Mouse (Mus musculus) lung, embryonic 16.5 days (tissue): ENCODE data around the gene 1700066M21Rik. TPM values are rescaled to one million over a fixed set of nuclear protein-coding genes. Genes with fewer than 3 reads are reported as not detected.

Experiments
- ATAC-seq: fragments of 200-750 bp; cut with Nextera tagmentation; 2 replicates; pipeline ENCODE4 v1.8.0; 2017; ENCODE audit warnings: low read depth, mild to moderate bottlenecking, moderate library complexity
- H3K27ac ChIP-seq: fragments of 300-500 bp; sonication (generic); 2 replicates; pipeline ENCODE4 v1.5.1; 2014; ENCODE audit warnings: mild to moderate bottlenecking, control low read depth, low read length
- H3K27me3 ChIP-seq: fragments of 300-500 bp; sonication (generic); 2 replicates; pipeline ENCODE4 v1.6.1; 2014; ENCODE audit warnings: low read depth, low read length, mixed read lengths; ENCODE audit not compliant: control insufficient read depth, insufficient read depth
- H3K36me3 ChIP-seq: fragments of 300-500 bp; sonication (generic); 2 replicates; pipeline ENCODE4 v1.6.1; 2014; ENCODE audit warnings: low read length; ENCODE audit not compliant: control insufficient read depth, insufficient read depth
- H3K4me1 ChIP-seq: fragments of 300-500 bp; sonication (generic); replicated peaks from 2 replicates; pipeline ENCODE4 v1.6.1; 2014; ENCODE audit warnings: low read length, mixed read lengths; ENCODE audit not compliant: control insufficient read depth, insufficient read depth
- H3K4me2 ChIP-seq: fragments of 300-500 bp; sonication (generic); 2 replicates; pipeline ENCODE4 v1.6.1; 2014; ENCODE audit warnings: low read depth, low read length, control low read depth
- H3K4me3 ChIP-seq: fragments of 300-500 bp; sonication (generic); 2 replicates; pipeline ENCODE4 v1.5.1; 2014; ENCODE audit warnings: mild to moderate bottlenecking, low read length, control low read depth
- H3K9ac ChIP-seq: fragments of 300-500 bp; sonication (generic); 2 replicates; pipeline ENCODE4 v1.6.1; 2014; ENCODE audit warnings: low read length, control low read depth
- H3K9me3 ChIP-seq: fragments of 300-500 bp; sonication (generic); 2 replicates; pipeline ENCODE4 v1.6.1; 2016; ENCODE audit warnings: low read length; ENCODE audit not compliant: control insufficient read depth
- WGBS: fragments of 180-500 bp; shearing (Covaris S2); extraction: QIAGEN DNeasy Blood & Tissue Kit; methylation state at CpG from one replicate; pipeline ENCODE4 v1.1.7; 2014; 5-methylcytosine and 5-hydroxymethylcytosine counted together
- polyA plus RNA-seq: library from polyadenylated mRNA; unstranded; fragments of >200 nt; fragmentation: Nextera tagmentation; extraction: Ambion mirVana; gene quantifications from 2 replicates; pipeline ENCODE4 v1.2.1, GENCODE M21; 2015

1700066M21Rik gene
- polyA plus RNA-seq, 1 experiment from 2014 or later: 14.1 TPM

DNA sequence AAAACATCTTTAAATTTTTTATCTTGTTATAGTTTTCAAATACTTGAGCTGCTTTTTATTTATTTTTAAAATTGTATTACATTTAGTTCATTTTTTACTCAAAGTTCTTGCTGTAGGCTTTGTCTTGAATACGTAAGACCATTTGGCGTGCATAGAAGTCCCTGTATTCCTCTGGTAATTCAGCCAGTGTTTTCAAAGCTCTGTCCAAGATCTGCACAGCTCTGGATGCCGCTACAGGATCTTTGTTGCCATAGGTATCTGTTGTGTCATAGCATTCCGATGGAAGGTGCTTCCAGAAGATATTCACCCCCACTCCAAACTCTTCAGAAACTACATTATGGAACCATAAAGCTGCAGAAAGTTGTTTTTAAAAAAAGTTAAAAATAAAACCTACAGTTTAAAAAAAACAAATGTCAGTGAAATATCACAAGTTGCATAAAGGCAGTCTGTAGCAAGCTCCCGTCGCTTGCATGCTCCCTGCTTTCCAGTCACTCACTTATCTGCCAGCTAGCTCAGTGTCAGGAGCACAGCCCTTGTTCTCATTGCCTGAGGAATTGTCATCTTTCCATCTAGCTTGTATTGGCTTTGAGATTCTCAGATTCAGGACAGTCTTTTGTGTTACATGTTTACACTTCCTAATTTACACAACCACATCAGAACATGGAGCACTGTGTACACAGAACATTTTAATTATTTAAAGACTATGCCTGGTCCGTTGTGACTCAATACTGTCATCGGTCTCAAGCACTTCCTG is 11.2 kb downstream of the 1700066M21Rik start:
- no peak overlapping the region for H3K9ac ChIP-seq
- H3K27ac ChIP-seq: no peak overlapping the region
- no peak overlapping the region for H3K4me3 ChIP-seq
- WGBS: 85% methylated on average over 8 of the region's 8 CpGs
- H3K4me1 ChIP-seq: no peaks in the 10 kb centered on the region
- no peak for ATAC-seq
- H3K4me2 ChIP-seq: no peak overlapping the region
- H3K9me3 ChIP-seq: no peaks in the 10 kb centered on the region
- H3K27me3 ChIP-seq: no peaks in the 10 kb centered on the region
- H3K36me3 ChIP-seq: peaks cover 14% of the 10 kb centered on the region; the same call in 1 of the 2 replicates

DNA sequence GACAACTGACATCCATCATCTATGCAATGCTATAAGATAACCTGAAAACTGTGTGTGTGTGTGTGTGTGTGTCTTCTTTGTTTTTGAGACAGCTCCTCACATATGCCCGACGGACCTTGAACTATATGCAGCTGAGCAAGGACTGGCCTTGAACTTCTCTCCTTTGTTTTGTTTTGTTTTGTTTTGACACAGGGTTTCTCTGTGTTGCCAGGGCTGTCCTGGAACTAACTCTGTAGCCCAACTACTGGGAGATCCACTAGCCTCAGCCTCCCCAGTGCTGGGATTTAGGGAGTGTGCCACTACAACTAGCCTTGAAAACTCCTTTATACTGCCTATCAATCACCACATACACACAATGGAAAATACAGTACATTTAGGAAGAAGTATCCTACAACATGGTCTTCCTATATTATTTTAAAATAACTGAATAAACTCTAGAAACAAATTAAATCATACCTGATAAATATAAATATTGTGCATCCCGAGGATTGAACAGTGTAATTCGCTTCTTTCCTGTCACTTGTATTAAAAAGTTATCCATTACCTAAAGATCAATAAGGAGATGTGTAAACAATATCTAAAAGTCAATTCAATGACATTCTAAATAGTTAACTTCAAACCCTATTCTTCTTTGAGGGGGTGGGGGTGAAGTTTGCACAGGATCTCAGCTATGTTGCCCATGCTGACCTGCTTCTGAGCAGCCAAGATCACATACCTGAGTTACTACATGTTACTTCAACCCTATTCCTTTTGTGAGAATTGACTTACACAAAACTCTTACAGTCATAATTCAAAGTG is 13.8 kb downstream of the 1700066M21Rik start:
- WGBS: 82% methylated on average over 4 of the region's 4 CpGs
- no peak overlapping the region for H3K9ac ChIP-seq
- no peak overlapping the region for H3K4me3 ChIP-seq
- no peak overlapping the region for H3K27ac ChIP-seq
- H3K9me3 ChIP-seq: no peaks in the 10 kb centered on the region
- no peak for ATAC-seq
- no peaks in the 10 kb centered on the region for H3K27me3 ChIP-seq
- H3K36me3 ChIP-seq: peaks cover 16% of the 10 kb centered on the region
- H3K4me2 ChIP-seq: no peak overlapping the region
- no peaks in the 10 kb centered on the region for H3K4me1 ChIP-seq

DNA sequence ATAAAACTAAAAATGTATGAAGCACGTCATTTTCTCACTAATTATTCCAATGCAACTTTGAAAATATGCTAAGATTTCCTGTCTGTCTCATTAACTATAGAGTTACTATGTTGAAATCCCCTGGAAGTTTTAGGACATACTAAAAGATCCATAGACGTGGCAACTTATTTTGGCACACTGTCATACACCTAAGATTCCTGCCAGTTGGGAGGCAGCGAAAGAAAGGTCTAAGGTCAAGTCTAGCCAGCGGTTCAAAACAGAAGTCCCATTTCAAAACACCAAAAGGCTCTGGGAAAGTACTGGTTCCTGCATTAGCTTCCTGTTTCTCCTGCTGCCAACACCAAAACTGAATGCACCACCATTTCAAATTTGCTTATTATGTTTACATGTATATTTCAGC is 15.0 kb downstream of the 1700066M21Rik start:
- no peaks in the 10 kb centered on the region for H3K27me3 ChIP-seq
- no peak overlapping the region for H3K9ac ChIP-seq
- H3K36me3 ChIP-seq: peaks cover 21% of the 10 kb centered on the region
- no peak overlapping the region for H3K27ac ChIP-seq
- ATAC-seq: no peak
- H3K9me3 ChIP-seq: no peaks in the 10 kb centered on the region
- no peak overlapping the region for H3K4me2 ChIP-seq
- no peaks in the 10 kb centered on the region for H3K4me1 ChIP-seq
- H3K4me3 ChIP-seq: no peak overlapping the region
- WGBS: 73% methylated on average over 4 of the region's 4 CpGs

DNA sequence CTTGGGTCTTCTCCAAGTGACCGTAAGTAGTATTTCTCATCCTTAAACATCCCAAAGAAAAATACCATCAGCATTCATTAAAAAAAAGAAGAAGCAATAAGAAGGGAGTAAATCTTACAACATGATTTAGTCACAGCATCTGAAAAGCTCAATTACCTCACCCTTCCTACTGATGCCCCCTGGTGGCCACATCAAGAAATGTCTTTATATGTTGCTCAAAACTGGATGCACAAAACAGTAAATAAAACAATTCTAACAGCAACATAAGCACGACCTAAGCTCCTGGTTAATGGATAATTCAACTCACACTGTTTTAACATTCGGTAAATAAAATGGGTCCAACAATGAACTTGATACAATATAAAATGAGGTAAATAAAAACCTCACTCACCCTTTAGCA is 16.6 kb downstream of the 1700066M21Rik start:
- Histone ChIP-seq H3K27me3 (no peaks in the 10 kb centered on the region), H3K4me1 (no peaks in the 10 kb centered on the region), H3K27ac (no peak overlapping the region), H3K4me3 (no peak overlapping the region), H3K36me3 (peaks cover 15% of the 10 kb centered on the region), H3K9me3 (no peaks in the 10 kb centered on the region), H3K4me2 (no peak overlapping the region), H3K9ac (no peak overlapping the region)
- ATAC-seq: no peak
- WGBS: 65% methylated on average over 3 of the region's 3 CpGs

DNA sequence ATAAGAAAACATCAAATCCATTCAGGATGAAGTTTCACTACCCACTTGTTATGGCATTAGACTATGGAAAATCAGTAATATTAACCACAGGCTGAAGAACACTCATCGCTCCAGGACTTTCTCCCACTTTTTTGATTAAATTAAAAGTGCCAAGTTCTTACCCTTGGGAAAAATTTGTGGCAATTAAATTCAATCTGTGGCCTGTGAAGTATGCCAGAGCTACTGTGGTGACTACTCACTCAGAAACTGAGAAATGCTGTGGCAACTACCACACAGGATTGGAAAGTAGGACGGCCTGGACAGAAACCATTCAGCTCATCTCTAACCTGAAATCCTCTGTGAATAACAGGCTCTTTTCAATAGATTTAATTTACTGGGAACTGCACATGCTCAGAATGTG is 22.9 kb downstream of the 1700066M21Rik start:
- no peak overlapping the region for H3K4me2 ChIP-seq
- no peaks in the 10 kb centered on the region for H3K9me3 ChIP-seq
- H3K4me1 ChIP-seq: peaks cover 4% of the 10 kb centered on the region
- WGBS: 95% methylated on average over 2 of the region's 2 CpGs
- no peak overlapping the region for H3K4me3 ChIP-seq
- no peak overlapping the region for H3K9ac ChIP-seq
- H3K27me3 ChIP-seq: no peaks in the 10 kb centered on the region
- peaks cover 11% of the 10 kb centered on the region for H3K36me3 ChIP-seq
- no peak overlapping the region for H3K27ac ChIP-seq
- no peak for ATAC-seq

DNA sequence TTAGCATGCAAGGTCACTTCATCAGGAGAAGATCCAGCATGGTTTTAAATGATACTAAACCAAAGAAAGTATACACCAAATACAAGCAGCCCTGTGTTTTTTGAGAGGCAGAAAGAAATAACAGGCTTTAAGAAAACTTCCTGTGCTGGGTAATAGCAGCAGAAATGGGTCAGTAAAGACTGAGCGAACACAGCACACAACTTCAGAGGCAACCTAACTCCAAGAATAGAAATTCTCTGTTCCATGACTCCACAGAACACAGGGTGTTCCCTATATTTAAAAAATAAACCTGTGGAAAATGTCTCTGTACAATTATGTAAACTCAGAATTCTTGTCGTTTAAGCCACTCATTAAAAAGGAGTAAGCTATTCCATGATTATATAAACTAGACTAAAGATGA is 23.5 kb downstream of the 1700066M21Rik start:
- Histone ChIP-seq H3K4me1 (peaks cover 5% of the 10 kb centered on the region), H3K9ac (no peak overlapping the region), H3K27me3 (no peaks in the 10 kb centered on the region), H3K4me3 (no peak overlapping the region), H3K9me3 (no peaks in the 10 kb centered on the region), H3K36me3 (peaks cover 11% of the 10 kb centered on the region), H3K4me2 (no peak overlapping the region), H3K27ac (no peak overlapping the region)
- WGBS: 94% methylated on average over 2 of the region's 2 CpGs
- no peak for ATAC-seq

DNA sequence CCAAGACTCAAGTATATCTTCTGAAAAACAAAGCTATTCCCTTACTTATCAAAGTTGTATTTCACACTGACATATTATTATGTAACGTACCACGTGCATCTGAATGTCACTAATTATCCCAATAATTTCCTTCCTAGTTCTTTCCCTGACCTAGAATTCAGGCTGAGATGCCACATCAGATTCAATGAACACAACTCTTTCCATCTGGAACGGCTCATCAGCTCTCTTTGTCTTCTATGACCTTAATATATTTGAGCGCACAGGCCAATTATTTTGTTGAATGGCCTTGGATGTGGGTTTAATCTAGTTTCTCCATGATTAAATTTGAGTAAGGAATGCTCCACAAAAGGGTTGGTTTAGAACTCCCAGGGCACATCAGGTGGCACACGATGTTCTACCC is 24.7 kb downstream of the 1700066M21Rik start:
- Histone ChIP-seq H3K4me3 (no peak overlapping the region), H3K9me3 (no peaks in the 10 kb centered on the region), H3K27ac (no peak overlapping the region), H3K9ac (no peak overlapping the region), H3K4me1 (peaks cover 5% of the 10 kb centered on the region), H3K36me3 (peaks cover 6% of the 10 kb centered on the region; the same call in 1 of the 2 replicates), H3K4me2 (no peak overlapping the region), H3K27me3 (no peaks in the 10 kb centered on the region)
- WGBS: 93% methylated on average over 5 of the region's 5 CpGs
- no peak for ATAC-seq

DNA sequence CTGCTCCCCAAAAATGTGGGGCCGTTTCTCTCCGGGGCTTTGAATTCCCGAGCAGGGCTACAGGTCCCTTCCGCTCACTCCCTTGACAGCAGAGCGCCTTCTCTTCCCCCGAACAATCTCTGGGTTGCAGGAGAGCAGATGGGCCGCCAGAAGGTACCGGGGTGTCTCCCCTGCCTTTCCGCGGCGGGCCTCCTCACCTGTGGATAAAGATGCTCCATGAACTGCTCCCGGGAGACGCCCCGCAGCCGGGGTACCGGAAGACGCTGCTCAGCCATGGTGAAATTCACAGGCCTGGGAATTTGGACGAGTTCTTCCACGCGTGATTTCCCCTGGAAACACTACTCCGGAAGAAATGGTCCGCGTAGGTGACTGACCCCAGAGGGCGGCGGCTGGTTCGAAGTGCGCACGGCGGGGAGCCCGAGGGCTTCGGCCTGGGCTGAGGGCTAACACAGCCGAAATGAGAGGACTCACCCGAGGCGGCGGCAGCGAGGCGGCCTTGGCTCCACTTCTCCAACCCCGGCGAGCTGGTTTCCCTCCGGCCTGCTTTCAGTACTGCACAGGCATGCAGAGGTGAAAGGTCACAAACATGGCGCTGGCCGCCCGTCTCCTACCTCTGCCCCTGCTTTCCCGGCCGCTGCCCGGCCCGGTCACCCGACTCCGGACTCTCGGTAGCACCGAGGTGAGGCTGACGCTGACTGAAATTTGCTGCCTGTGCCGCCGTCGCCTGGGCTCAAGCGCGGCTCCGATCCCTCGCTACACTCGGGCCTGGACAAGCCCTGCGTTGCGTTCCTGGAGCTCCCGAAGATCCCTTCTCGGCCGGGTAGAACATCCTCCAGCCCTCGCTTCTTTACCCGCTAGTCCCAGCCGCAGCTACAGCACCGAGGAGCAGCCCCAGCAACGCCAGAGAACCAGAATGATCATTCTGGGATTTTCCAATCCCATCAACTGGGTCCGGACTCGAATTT is 29.0 kb downstream of the 1700066M21Rik start, which contains the start of the genes Maip1 and Tyw5:
Gene Maip1, plus strand, starts transcription at position 142 of the 965 bp plus-strand sequence.
Gene Tyw5, minus strand, starts transcription at position 915 of the 965 bp plus-strand sequence.
- Histone ChIP-seq H3K4me1 (peaks cover 20% of the 10 kb centered on the region), H3K27ac (peak within 1 kb of the TSS; percentile 97), H3K36me3 (no peaks in the 10 kb centered on the region), H3K4me2 (peak within 1 kb of the TSS; percentile 50), H3K27me3 (no peaks in the 10 kb centered on the region), H3K9ac (peak within 1 kb of the TSS; percentile 98), H3K9me3 (no peaks in the 10 kb centered on the region), H3K4me3 (peak within 1 kb of the TSS; percentile 85)
- ATAC-seq: peak; percentile 93
- WGBS: under 1% methylated on average over 72 of the region's 72 CpGs
